Mouse (Mus musculus) Muller cell, postnatal 12 days (primary cell): ENCODE results near the gene 4931414P19Rik.

Experiments used
- DNase-seq: peaks from one replicate; pipeline ENCODE4 v3.0.0-alpha.2; 2015; ENCODE audit errors: inconsistent ontology term

Gene 4931414P19Rik

GRCm38 (mm10) chr14:54605752-54606321, at the start of gene 4931414P19Rik:
4931414P19Rik (minus strand) TSS chr14:54605993.
- peak; percentile 76 for DNase-seq

GRCm38 (mm10) chr14:54653496-54653895, 47.7 kb upstream of the 4931414P19Rik start:
- peak; percentile 93 for DNase-seq

GRCm38 (mm10) chr14:54652787-54653186, 47.0 kb upstream of the 4931414P19Rik start:
- no peak for DNase-seq

- no peak for DNase-seq
Measured at GRCm38 (mm10) chr14:54651556-54651955, 45.8 kb upstream of the 4931414P19Rik start.

GRCm38 (mm10) chr14:54650621-54651454, 45.0 kb upstream of the 4931414P19Rik start:
- peak; percentile 75 for DNase-seq

- DNase-seq, result no peak
Measured at GRCm38 (mm10) chr14:54647900-54648299, 42.1 kb upstream of the 4931414P19Rik start.

GRCm38 (mm10) chr14:54646898-54647636, 41.3 kb upstream of the 4931414P19Rik start:
- DNase-seq, result no peak

GRCm38 (mm10) chr14:54646455-54646854, 40.7 kb upstream of the 4931414P19Rik start:
- DNase-seq, result no peak

GRCm38 (mm10) chr14:54644294-54644693, 38.5 kb upstream of the 4931414P19Rik start:
- DNase-seq, result peak; percentile 32

GRCm38 (mm10) chr14:54643011-54643410, 37.2 kb upstream of the 4931414P19Rik start:
- DNase-seq, result no peak

- DNase-seq, result no peak
Measured at GRCm38 (mm10) chr14:54642224-54642944, 36.6 kb upstream of the 4931414P19Rik start.

GRCm38 (mm10) chr14:54641305-54641969, 35.6 kb upstream of the 4931414P19Rik start, which contains the start of gene Cdh24:
Cdh24 (minus strand) TSS chr14:54641364.
- DNase-seq, result peak; percentile 94

GRCm38 (mm10) chr14:54640946-54641304, 35.1 kb upstream of the 4931414P19Rik start, which contains the start of gene Gm17606:
Gm17606 (plus strand) TSS chr14:54640952.
- DNase-seq, result no peak

- no peak for DNase-seq
Measured at GRCm38 (mm10) chr14:54640121-54640520, 34.3 kb upstream of the 4931414P19Rik start.

GRCm38 (mm10) chr14:54638210-54638609, 32.4 kb upstream of the 4931414P19Rik start:
- DNase-seq, result no peak

GRCm38 (mm10) chr14:54636954-54637353, 31.2 kb upstream of the 4931414P19Rik start:
- DNase-seq, result no peak

- DNase-seq, result no peak
Measured at GRCm38 (mm10) chr14:54634182-54634581, 28.4 kb upstream of the 4931414P19Rik start.

- DNase-seq, result no peak
Measured at GRCm38 (mm10) chr14:54632252-54632651, 26.5 kb upstream of the 4931414P19Rik start.

- DNase-seq, result no peak
Measured at GRCm38 (mm10) chr14:54631240-54631599, 25.4 kb upstream of the 4931414P19Rik start.

GRCm38 (mm10) chr14:54630583-54631239, 24.9 kb upstream of the 4931414P19Rik start:
- no peak for DNase-seq

GRCm38 (mm10) chr14:54629797-54630196, 24.0 kb upstream of the 4931414P19Rik start:
- no peak for DNase-seq
